Mouse (Mus musculus) heart, embryonic 16.5 days (tissue): ENCODE data around the gene Ace3. TPM values are rescaled to one million over a fixed set of nuclear protein-coding genes. Genes with fewer than 3 reads are reported as not detected.

Experiments
- ATAC-seq: fragments of 200-750 bp; cut with Nextera tagmentation; replicated peaks from 2 replicates; pipeline ENCODE4 v1.8.0; 2017; ENCODE audit warnings: moderate number of reproducible peaks; ENCODE audit not compliant: insufficient read depth, low FRiP score; ENCODE audit errors: extremely low read depth
- H3K27ac ChIP-seq: fragments of 300-500 bp; sonication (generic); 2 replicates; pipeline ENCODE4 v1.5.1; 2014; ENCODE audit warnings: mild to moderate bottlenecking, low read length, control low read depth, moderate library complexity
- H3K27me3 ChIP-seq: fragments of 300-500 bp; sonication (generic); 2 replicates; pipeline ENCODE4 v1.6.1; 2014; ENCODE audit warnings: low read length, mixed read lengths; ENCODE audit not compliant: control insufficient read depth, insufficient read depth
- H3K36me3 ChIP-seq: fragments of 300-500 bp; sonication (generic); 2 replicates; pipeline ENCODE4 v1.6.1; 2014; ENCODE audit not compliant: control insufficient read depth, insufficient read depth
- H3K4me1 ChIP-seq: fragments of 300-500 bp; sonication (generic); 2 replicates; pipeline ENCODE4 v1.6.1; 2014; ENCODE audit warnings: low read length, mixed read lengths; ENCODE audit not compliant: control insufficient read depth, insufficient read depth
- H3K4me2 ChIP-seq: fragments of 300-500 bp; sonication (generic); 2 replicates; pipeline ENCODE4 v1.6.1; 2014; ENCODE audit warnings: low read depth, mild to moderate bottlenecking, control low read depth, low read length
- H3K4me3 ChIP-seq: fragments of 300-500 bp; sonication (generic); 2 replicates; pipeline ENCODE4 v1.5.1; 2014; ENCODE audit warnings: mild to moderate bottlenecking, control low read depth, low read length
- H3K9ac ChIP-seq: fragments of 300-500 bp; sonication (generic); 2 replicates; pipeline ENCODE4 v1.6.1; 2014; ENCODE audit warnings: low read length, control low read depth
- H3K9me3 ChIP-seq: fragments of 300-500 bp; sonication (generic); replicated peaks from 2 replicates; pipeline ENCODE4 v1.6.1; 2016; ENCODE audit warnings: low read length; ENCODE audit not compliant: control insufficient read depth
- WGBS: fragments of 180-500 bp; shearing (Covaris S2); extraction: QIAGEN DNeasy Blood & Tissue Kit; methylation state at CpG from one replicate; pipeline ENCODE4 v1.1.7; 2014; 5-methylcytosine and 5-hydroxymethylcytosine counted together
- polyA plus RNA-seq: library from polyadenylated mRNA; unstranded; fragments of >200 nt; fragmentation: Nextera tagmentation; extraction: Ambion mirVana; gene quantifications from 2 replicates; pipeline ENCODE4 v1.2.1, GENCODE M21; 2015

Ace3 gene
- polyA plus RNA-seq, 1 experiment from 2014 or later: not detected

GRCm38 (mm10) chr11:105953402-105953801 lies 41.1 kb upstream of the Ace3 start:
- ATAC-seq: 0 out of 2 replicates have a peak, but pooled peaks have one; percentile 6
- H3K36me3 ChIP-seq: no peaks in the 10 kb centered on the region
- no peaks in the 10 kb centered on the region; the same call in 1 of the 2 replicates for H3K4me1 ChIP-seq
- H3K27ac ChIP-seq: no peak overlapping the region
- no peak overlapping the region for H3K9ac ChIP-seq
- H3K4me2 ChIP-seq: no peak overlapping the region
- H3K27me3 ChIP-seq: peaks cover 2% of the 10 kb centered on the region; the same call in 1 of the 2 replicates
- no peak overlapping the region for H3K4me3 ChIP-seq
- H3K9me3 ChIP-seq: no peaks in the 10 kb centered on the region
- 50% methylated on average over 6 of the region's 6 CpGs for WGBS

GRCm38 (mm10) chr11:105955815-105956430 lies 38.6 kb upstream of the Ace3 start:
- WGBS: 88% methylated on average over 28 of the region's 28 CpGs
- Histone ChIP-seq H3K4me1 (peaks cover 9% of the 10 kb centered on the region), H3K27ac (no peak overlapping the region), H3K9me3 (no peaks in the 10 kb centered on the region), H3K36me3 (no peaks in the 10 kb centered on the region), H3K9ac (no peak overlapping the region), H3K4me3 (no peak overlapping the region), H3K4me2 (no peak overlapping the region), H3K27me3 (no peaks in the 10 kb centered on the region; the same call in 1 of the 2 replicates)
- ATAC-seq: no peak

GRCm38 (mm10) chr11:105957501-105957900 lies 37.0 kb upstream of the Ace3 start:
- no peak overlapping the region for H3K9ac ChIP-seq
- no peak overlapping the region for H3K4me2 ChIP-seq
- peaks cover 9% of the 10 kb centered on the region for H3K4me1 ChIP-seq
- WGBS: 52% methylated on average over 6 of the region's 6 CpGs
- no peak overlapping the region for H3K4me3 ChIP-seq
- no peak overlapping the region for H3K27ac ChIP-seq
- H3K9me3 ChIP-seq: no peaks in the 10 kb centered on the region
- no peaks in the 10 kb centered on the region for H3K36me3 ChIP-seq
- H3K27me3 ChIP-seq: no peaks in the 10 kb centered on the region; the same call in 1 of the 2 replicates
- ATAC-seq: no peak

GRCm38 (mm10) chr11:105958566-105958965 lies 35.9 kb upstream of the Ace3 start:
- H3K9ac ChIP-seq: no peak overlapping the region
- no peak overlapping the region for H3K27ac ChIP-seq
- no peak overlapping the region for H3K4me2 ChIP-seq
- H3K36me3 ChIP-seq: no peaks in the 10 kb centered on the region
- H3K27me3 ChIP-seq: no peaks in the 10 kb centered on the region; the same call in 1 of the 2 replicates
- no peak overlapping the region for H3K4me3 ChIP-seq
- peaks cover 9% of the 10 kb centered on the region for H3K4me1 ChIP-seq
- H3K9me3 ChIP-seq: no peaks in the 10 kb centered on the region
- ATAC-seq: no peak
- WGBS: 39% methylated on average over 1 of the region's 1 CpGs

GRCm38 (mm10) chr11:105959355-105959754 lies 35.1 kb upstream of the Ace3 start:
- 3% methylated on average over 17 of the region's 17 CpGs for WGBS
- no peak for ATAC-seq
- peaks cover 9% of the 10 kb centered on the region for H3K4me1 ChIP-seq
- H3K27me3 ChIP-seq: no peaks in the 10 kb centered on the region; the same call in 1 of the 2 replicates
- peak overlapping the region; percentile 29; the same call in 1 of the 2 replicates for H3K9ac ChIP-seq
- H3K4me2 ChIP-seq: peak overlapping the region; percentile 55
- H3K36me3 ChIP-seq: no peaks in the 10 kb centered on the region
- peak overlapping the region; percentile 12; the same call in 1 of the 2 replicates for H3K4me3 ChIP-seq
- no peaks in the 10 kb centered on the region for H3K9me3 ChIP-seq
- H3K27ac ChIP-seq: no peak overlapping the region

GRCm38 (mm10) chr11:105964691-105965090 lies 29.8 kb upstream of the Ace3 start:
- H3K4me2 ChIP-seq: no peak overlapping the region
- no peaks in the 10 kb centered on the region for H3K36me3 ChIP-seq
- H3K9me3 ChIP-seq: no peaks in the 10 kb centered on the region
- 60% methylated on average over 5 of the region's 5 CpGs for WGBS
- peaks cover 7% of the 10 kb centered on the region; the same call in 1 of the 2 replicates for H3K4me1 ChIP-seq
- no peak overlapping the region for H3K9ac ChIP-seq
- H3K27ac ChIP-seq: no peak overlapping the region
- H3K4me3 ChIP-seq: no peak overlapping the region
- no peak for ATAC-seq
- peaks cover 35% of the 10 kb centered on the region for H3K27me3 ChIP-seq

GRCm38 (mm10) chr11:105966288-105966687 lies 28.2 kb upstream of the Ace3 start:
- H3K9me3 ChIP-seq: no peaks in the 10 kb centered on the region
- no peak overlapping the region for H3K4me2 ChIP-seq
- H3K27me3 ChIP-seq: peaks cover 44% of the 10 kb centered on the region

GRCm38 (mm10) chr11:105967741-105968574 lies 26.5 kb upstream of the Ace3 start, which contains the start of gene Ace:
TSS of gene Ace (plus strand) at chr11:105967945.
- H3K4me2 ChIP-seq: peak within 1 kb of the TSS; percentile 81
- peak; percentile 47; the same call in 1 of the 2 replicates for ATAC-seq
- H3K27ac ChIP-seq: no peak within 1 kb of the TSS
- peak within 1 kb of the TSS; percentile 53 for H3K9ac ChIP-seq
- no peaks in the 10 kb centered on the region for H3K9me3 ChIP-seq
- peak within 1 kb of the TSS; percentile 56 for H3K4me3 ChIP-seq
- no peaks in the 10 kb centered on the region for H3K36me3 ChIP-seq
- WGBS: 1% methylated on average over 73 of the region's 76 CpGs
- peaks cover 7% of the 10 kb centered on the region; the same call in 1 of the 2 replicates for H3K4me1 ChIP-seq
- H3K27me3 ChIP-seq: peaks cover 47% of the 10 kb centered on the region

More at GRCm38 (mm10) chr11:105966288-105966687, 28.2 kb upstream of the Ace3 start:
- no peak for ATAC-seq
- Histone ChIP-seq H3K4me1 (peaks cover 7% of the 10 kb centered on the region; the same call in 1 of the 2 replicates), H3K4me3 (no peak overlapping the region), H3K36me3 (no peaks in the 10 kb centered on the region), H3K9ac (no peak overlapping the region), H3K27ac (no peak overlapping the region)
- whole genome bisulfite sequencing: 58% methylated on average over 4 of the region's 4 CpGs
